ENCODE assay signal across 14 mouse cellular contexts in genomic region chr5:137973161-137973560, GRCm38 (mm10). TPM values are rescaled to one million over a fixed set of nuclear protein-coding genes. Genes with fewer than 3 reads are reported as not detected.
DNase-seq lines count a peak whose midpoint lies in the region; TF ChIP-seq lines count a peak whose summit lies in the region.
"Had no signal": no experiment of that assay in that cellular context is flagged by ENCODE, and none has a peak within 500 bp of the region (broad histone marks: within the 10 kb centered on the region; RNA-seq: fewer than 3 reads in every experiment).

No protein-coding gene starts in this region.

- H3K9me3 ChIP-seq in ES-E14 (ENCODE audit: control insufficient read depth, insufficient read depth, low read depth, low read length) = no peaks in the 10 kb centered on the region
- H3K9me3 ChIP-seq: embryonic facial prominence, embryonic 12.5 days; G1E; hindbrain, embryonic 10.5 days; intestine, embryonic 15.5 days had no signal

- no peaks in the 10 kb centered on the region for H3K36me3 ChIP-seq in ES-E14 (ENCODE audit: control insufficient read depth, insufficient read depth, low read length, poor library complexity, severe bottlenecking)
- H3K36me3 ChIP-seq: embryonic facial prominence, embryonic 12.5 days; G1E; hindbrain, embryonic 10.5 days; intestine, embryonic 15.5 days had no signal

- H3K27ac ChIP-seq in layer of hippocampus, adult 2 months = no peak overlapping the region
- no peak overlapping the region for H3K27ac ChIP-seq in ES-E14 (ENCODE audit: insufficient read depth, low read depth, low read length, poor library complexity, severe bottlenecking)
- H3K27ac ChIP-seq: embryonic facial prominence, embryonic 12.5 days; hindbrain, embryonic 10.5 days; intestine, embryonic 15.5 days had no signal

- H3K9ac ChIP-seq in ES-E14 (ENCODE audit: insufficient read depth, low read depth, low read length, poor library complexity, severe bottlenecking) = no peak overlapping the region
- H3K9ac ChIP-seq: embryonic facial prominence, embryonic 12.5 days; intestine, embryonic 15.5 days had no signal

- in situ Hi-C loops in ES-E14 (cut with MboI; ENCODE audit: low sequenced_read_pairs in 2 of 2, unreplicated experiment in 2 of 2) = loop anchor here (5.0 to 10.0 kb wide), 2 partner anchors 81 to 88 kb away; no protein-coding TSS in a partner anchor

- TF ChIP-seq CTCF in layer of hippocampus, adult 2 months (conservative IDR thresholded peaks at IDR 0.05) = peak; percentile 52

- H3K4me1 ChIP-seq in ES-E14 (ENCODE audit: control insufficient read depth in 2 of 2, insufficient read depth in 2 of 2, low read length in 2 of 2, poor library complexity in 1 of 2) = no peaks in the 10 kb centered on the region
- H3K4me1 ChIP-seq: embryonic facial prominence, embryonic 12.5 days; hindbrain, embryonic 10.5 days; intestine, embryonic 15.5 days had no signal

- no peak overlapping the region for H3K4me3 ChIP-seq in layer of hippocampus, adult 2 months
- no peak overlapping the region for H3K4me3 ChIP-seq in ES-E14 (ENCODE audit: insufficient read depth in 1 of 2, low read depth in 1 of 2, low read length in 2 of 2, poor library complexity in 1 of 2, severe bottlenecking in 1 of 2)
- H3K4me3 ChIP-seq: embryonic facial prominence, embryonic 12.5 days; hindbrain, embryonic 10.5 days; intestine, embryonic 15.5 days had no signal

- DNase-seq in layer of hippocampus, adult 2 months (ENCODE audit: low spot score in 2 of 2) = no peak
- no peak for DNase-seq in layer of hippocampus, adult 9-10 months (ENCODE audit: low spot score)
- DNase-seq in A20 (ENCODE audit: low read depth, low spot score) = peak; percentile 37
- DNase-seq in ES-E14 (ENCODE audit: low read depth, low spot score) = no peak
- peak; percentile 21 for DNase-seq in induced T-regulatory cell, adult 2 months (ENCODE audit: low read depth)
- no peak for DNase-seq in thymus, postnatal 4 days
- DNase-seq in adrenal gland, postnatal 10 days = no peak
- DNase-seq: cerebellum, adult 11 months; layer of hippocampus, postnatal 36 days; thymus, adult 18-20 months had no signal

TF ChIP-seq in ES-E14, 5 proteins besides CTCF, POLR2A, EP300 and RAD21:
- TF ChIP-seq CHD2 (IDR thresholded peaks at IDR 0.05; ENCODE audit: low read depth, low read length) = no peak
- peak; percentile 18; the same call in 1 of the 2 replicates for TF ChIP-seq ZC3H11A (IDR thresholded peaks at IDR 0.05; ENCODE audit: borderline replicate concordance, low read depth, low read length)
TF ChIP-seq in ES-E14: peak in this region for 1.

RNA-seq across cellular contexts. Expression of gene Azgp1, which starts 8.2 kb away (rescaled TPM):
- not detected for total RNA-seq in layer of hippocampus, adult 2 months (2021)
- total RNA-seq in ES-E14 (2012; rRNA removed) = not detected in 2 replicates
- total RNA-seq in adrenal gland, postnatal 10 days (2021) = 100 to 1,000 TPM in 1 of 2 experiments, 10 to 100 TPM in 1; 48.9 to 125 TPM
- total RNA-seq: G1E; layer of hippocampus, postnatal 36 days had no signal

RNA-seq across cellular contexts. Expression of gene Gjc3, which starts 10.3 kb away (rescaled TPM):
- total RNA-seq in layer of hippocampus, adult 2 months (2021) = 10 to 100 TPM; 23.1 to 24.3 TPM
- 0.04 TPM in 1 of 2 replicates, not detected in the other for total RNA-seq in ES-E14 (2012; rRNA removed)
- 1 to 10 TPM; 1.2 to 2.2 TPM for total RNA-seq in adrenal gland, postnatal 10 days (2021)

RNA-seq across cellular contexts. Expression of gene Smok3a, which starts 47.9 kb away (rescaled TPM):
- total RNA-seq in layer of hippocampus, adult 2 months (2021) = not detected
- total RNA-seq in ES-E14 (2012; rRNA removed) = not detected in 2 replicates
- not detected for total RNA-seq in adrenal gland, postnatal 10 days (2021)
- total RNA-seq: layer of hippocampus, postnatal 36 days had no signal

RNA-seq across cellular contexts. Expression of gene Smok3b, which starts 48.1 kb away (rescaled TPM):
- total RNA-seq in layer of hippocampus, adult 2 months (2021) = not detected
- not detected in 2 replicates for total RNA-seq in ES-E14 (2012; rRNA removed)
- total RNA-seq in adrenal gland, postnatal 10 days (2021) = not detected
- total RNA-seq: G1E; layer of hippocampus, postnatal 36 days had no signal

RNA-seq across cellular contexts. Expression of gene Cyp3a13, which starts 51.7 kb away (rescaled TPM):
- total RNA-seq in layer of hippocampus, adult 2 months (2021) = under 1 TPM; 0.22 to 0.23 TPM
- total RNA-seq in ES-E14 (2012; rRNA removed) = 0.26 and 0.31 TPM in 2 replicates
- total RNA-seq in adrenal gland, postnatal 10 days (2021) = 1 to 10 TPM; 3.0 to 8.2 TPM

Comparison
In these comparisons a context has a peak if more than half of its experiments do, and no peak if none do; other contexts are left out.
1. DNase-seq: peak in A20 (single experiment) and induced T-regulatory cell, adult 2 months (single experiment); none in layer of hippocampus, adult 2 months (0 of 2), layer of hippocampus, adult 9-10 months (single experiment), ES-E14 (single experiment), thymus, postnatal 4 days (single experiment) and adrenal gland, postnatal 10 days (single experiment).
2. RNA of gene Azgp1, which starts 8.2 kb away (total RNA-seq): 48.9 to 125 TPM in adrenal gland, postnatal 10 days; not detected in layer of hippocampus, adult 2 months and not detected in ES-E14; every median in the first group is over 10 times any median in the second.
3. RNA of gene Gjc3, which starts 10.3 kb away (total RNA-seq): 23.1 to 24.3 TPM in layer of hippocampus, adult 2 months; 1.2 to 2.2 TPM in adrenal gland, postnatal 10 days and 0.04 TPM in ES-E14; every median in the first group is over 4 times any median in the second.